Mouse (Mus musculus): ENCODE measurements at regions not wholly inside any gene's neighbourhood (a gene's known extent, or its start where the extent isn't known, plus 50 kb on each side); places are given as distances from the start of the nearest gene placed in this dataset.

DNA sequence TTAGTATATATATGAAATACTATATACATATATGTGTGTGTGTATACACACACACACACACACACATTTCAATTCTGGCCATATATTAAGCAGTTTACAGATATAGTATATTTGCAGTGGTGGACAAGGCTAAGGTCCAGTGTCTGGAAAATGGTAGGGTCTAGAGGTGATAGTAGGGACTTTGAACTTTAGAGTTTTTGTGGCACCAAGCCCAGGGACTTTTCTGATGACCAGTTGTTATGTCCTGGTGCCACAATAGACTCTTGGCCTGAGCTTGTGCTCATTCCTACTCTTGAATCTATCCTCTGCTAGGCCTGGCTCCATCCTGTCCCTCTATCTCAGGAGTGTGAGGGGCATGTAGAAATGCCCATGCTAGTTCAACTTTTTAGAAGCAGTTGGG lies 454.0 kb downstream of the Pik3r1 start:
- TF ChIP-seq SRF (IDR thresholded peaks at IDR 0.05; ENCODE audit: control insufficient read depth, insufficient read length, low read depth) (no peak), MYOG (IDR thresholded peaks at IDR 0.05; ENCODE audit: control insufficient read depth in 1 of 3, insufficient read depth in 1 of 3, insufficient read length in 2 of 3, low read depth in 2 of 3) (no peak), TCF3 (IDR thresholded peaks at IDR 0.05; ENCODE audit: insufficient read length, low read depth) (no peak), REST (IDR thresholded peaks at IDR 0.05; ENCODE audit: insufficient read depth, insufficient read length) (no peak), CEBPB (IDR thresholded peaks at IDR 0.05; ENCODE audit: insufficient read depth, poor library complexity, severe bottlenecking) (no peak), TCF12 (IDR thresholded peaks at IDR 0.05; ENCODE audit: insufficient read depth, poor library complexity, severe bottlenecking) (no peak), POLR2A (IDR thresholded peaks at IDR 0.05; ENCODE audit: insufficient read length, low read depth) (no peak), E2F4 (IDR thresholded peaks at IDR 0.05; ENCODE audit: insufficient read depth) (no peak), USF1 (IDR thresholded peaks at IDR 0.05; ENCODE audit: low read depth) (no peak), MAX (IDR thresholded peaks at IDR 0.05; ENCODE audit: low read depth) (no peak), MYOD1 (IDR thresholded peaks at IDR 0.05; ENCODE audit: control insufficient read depth in 1 of 3, insufficient read length in 2 of 3, low read depth in 2 of 3) (no peak), POLR2AphosphoS2 (IDR thresholded peaks at IDR 0.05; ENCODE audit: insufficient read length, low read depth) (no peak)

DNA sequence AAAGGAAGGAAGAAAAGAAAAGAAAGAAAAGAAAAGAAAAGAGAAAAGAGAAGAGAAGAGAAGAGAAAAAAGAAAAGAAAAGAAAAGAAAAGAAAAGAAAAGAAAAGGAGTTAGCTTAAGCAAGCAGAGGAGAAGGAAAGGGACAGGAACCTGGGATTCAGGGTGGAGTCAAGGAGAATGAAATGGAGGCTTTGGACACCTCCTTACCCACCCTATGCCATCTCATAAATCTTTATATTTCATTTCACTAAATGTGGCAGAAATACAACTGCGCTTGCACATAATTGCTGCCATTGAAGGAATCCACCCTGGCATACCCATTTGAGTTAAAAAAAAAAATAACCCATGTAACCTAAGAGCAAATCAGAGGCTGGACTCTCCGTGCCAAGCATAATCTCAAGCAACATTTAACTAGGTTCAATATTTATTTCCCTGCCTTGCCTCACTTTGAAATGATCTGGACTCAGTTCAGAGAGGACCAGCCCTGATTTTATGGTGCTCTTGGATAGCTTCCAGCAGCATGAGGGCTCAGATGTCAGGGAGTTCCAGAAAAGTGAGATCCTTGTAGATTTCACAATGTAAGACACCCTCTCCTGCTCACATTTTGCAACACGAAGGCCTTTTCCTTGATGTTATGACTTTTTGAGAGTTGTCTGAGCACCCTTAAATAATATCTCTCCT lies 456.2 kb downstream of the Pik3r1 start:
- H3K27me3 ChIP-seq (ENCODE audit: control insufficient read depth, insufficient read depth, insufficient read length): no peaks in the 10 kb centered on the region
- no peaks in the 10 kb centered on the region for H3K36me3 ChIP-seq (ENCODE audit: control insufficient read depth, insufficient read depth)
- no peak overlapping the region for H3K4me2 ChIP-seq (ENCODE audit: low read depth)
- no peak overlapping the region for H3K4me3 ChIP-seq
- no peak for TF ChIP-seq MAX (IDR thresholded peaks at IDR 0.05; ENCODE audit: low read depth)
- TF ChIP-seq USF1 (IDR thresholded peaks at IDR 0.05; ENCODE audit: low read depth): no peak
- TF ChIP-seq CEBPB (IDR thresholded peaks at IDR 0.05; ENCODE audit: insufficient read depth, poor library complexity, severe bottlenecking): 0 out of 2 replicates have a peak, but pooled peaks have one; percentile 27
- no peak for TF ChIP-seq REST (IDR thresholded peaks at IDR 0.05; ENCODE audit: insufficient read depth, insufficient read length)
- no peak for TF ChIP-seq SRF (IDR thresholded peaks at IDR 0.05; ENCODE audit: control insufficient read depth, insufficient read length, low read depth)
- no peak for TF ChIP-seq E2F4 (IDR thresholded peaks at IDR 0.05; ENCODE audit: insufficient read depth)
- H3K79me2 ChIP-seq (ENCODE audit: control insufficient read depth, insufficient read depth): no peaks in the 10 kb centered on the region
- no peak overlapping the region for H3ac ChIP-seq (ENCODE audit: control insufficient read depth, insufficient read length)

More for the DNA sequence above, 454.0 kb downstream of the Pik3r1 start:
- Histone ChIP-seq H3ac (ENCODE audit: control insufficient read depth, insufficient read length) (no peak overlapping the region), H3K4me2 (ENCODE audit: low read depth) (no peak overlapping the region), H3K27me3 (ENCODE audit: control insufficient read depth, insufficient read depth, insufficient read length) (no peaks in the 10 kb centered on the region), H3K79me2 (ENCODE audit: control insufficient read depth, insufficient read depth) (no peaks in the 10 kb centered on the region), H3K4me3 (no peak overlapping the region), H3K36me3 (ENCODE audit: control insufficient read depth, insufficient read depth) (no peaks in the 10 kb centered on the region)

DNA sequence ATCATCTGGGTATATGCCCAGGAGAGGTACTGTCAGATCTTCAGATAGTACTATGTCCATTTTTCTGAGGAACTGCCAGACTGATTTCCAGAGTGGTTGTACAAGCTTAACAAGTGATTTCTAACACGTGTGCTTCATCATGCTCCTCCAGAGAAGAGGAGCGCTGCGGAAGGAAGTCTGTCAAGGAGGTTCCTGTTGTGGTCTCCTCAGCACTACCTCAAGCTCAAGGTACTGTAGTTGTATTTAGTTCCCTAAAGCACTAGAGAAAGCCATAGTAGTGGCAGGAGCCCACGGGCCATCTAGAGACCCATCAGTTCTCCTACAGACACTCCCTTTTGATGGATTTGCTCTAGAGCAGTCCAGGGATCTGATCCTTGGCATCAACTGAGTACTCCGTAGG lies 459.3 kb downstream of the Pik3r1 start:
- Histone ChIP-seq H3K4me2 (ENCODE audit: low read depth) (no peak overlapping the region), H3K4me3 (no peak overlapping the region), H3K27me3 (ENCODE audit: control insufficient read depth, insufficient read depth, insufficient read length) (no peaks in the 10 kb centered on the region), H3K36me3 (ENCODE audit: control insufficient read depth, insufficient read depth) (no peaks in the 10 kb centered on the region), H3K79me2 (ENCODE audit: control insufficient read depth, insufficient read depth) (no peaks in the 10 kb centered on the region), H3ac (ENCODE audit: control insufficient read depth, insufficient read length) (no peak overlapping the region)
- TF ChIP-seq TCF3 (IDR thresholded peaks at IDR 0.05; ENCODE audit: insufficient read length, low read depth): no peak
- no peak for TF ChIP-seq POLR2AphosphoS2 (IDR thresholded peaks at IDR 0.05; ENCODE audit: insufficient read length, low read depth)
- TF ChIP-seq USF1 (IDR thresholded peaks at IDR 0.05; ENCODE audit: low read depth): no peak
- TF ChIP-seq CEBPB (IDR thresholded peaks at IDR 0.05; ENCODE audit: insufficient read depth, poor library complexity, severe bottlenecking): no peak
- TF ChIP-seq MYOG (IDR thresholded peaks at IDR 0.05; ENCODE audit: control insufficient read depth in 1 of 3, insufficient read depth in 1 of 3, insufficient read length in 2 of 3, low read depth in 2 of 3): no peak
- no peak for TF ChIP-seq REST (IDR thresholded peaks at IDR 0.05; ENCODE audit: insufficient read depth, insufficient read length)
- no peak for TF ChIP-seq E2F4 (IDR thresholded peaks at IDR 0.05; ENCODE audit: insufficient read depth)
- no peak for TF ChIP-seq SRF (IDR thresholded peaks at IDR 0.05; ENCODE audit: control insufficient read depth, insufficient read length, low read depth)
- no peak for TF ChIP-seq POLR2A (IDR thresholded peaks at IDR 0.05; ENCODE audit: insufficient read length, low read depth)
- TF ChIP-seq TCF12 (IDR thresholded peaks at IDR 0.05; ENCODE audit: insufficient read depth, poor library complexity, severe bottlenecking): no peak
- TF ChIP-seq MYOD1 (IDR thresholded peaks at IDR 0.05; ENCODE audit: control insufficient read depth in 1 of 3, insufficient read length in 2 of 3, low read depth in 2 of 3): no peak
- no peak for TF ChIP-seq MAX (IDR thresholded peaks at IDR 0.05; ENCODE audit: low read depth)

DNA sequence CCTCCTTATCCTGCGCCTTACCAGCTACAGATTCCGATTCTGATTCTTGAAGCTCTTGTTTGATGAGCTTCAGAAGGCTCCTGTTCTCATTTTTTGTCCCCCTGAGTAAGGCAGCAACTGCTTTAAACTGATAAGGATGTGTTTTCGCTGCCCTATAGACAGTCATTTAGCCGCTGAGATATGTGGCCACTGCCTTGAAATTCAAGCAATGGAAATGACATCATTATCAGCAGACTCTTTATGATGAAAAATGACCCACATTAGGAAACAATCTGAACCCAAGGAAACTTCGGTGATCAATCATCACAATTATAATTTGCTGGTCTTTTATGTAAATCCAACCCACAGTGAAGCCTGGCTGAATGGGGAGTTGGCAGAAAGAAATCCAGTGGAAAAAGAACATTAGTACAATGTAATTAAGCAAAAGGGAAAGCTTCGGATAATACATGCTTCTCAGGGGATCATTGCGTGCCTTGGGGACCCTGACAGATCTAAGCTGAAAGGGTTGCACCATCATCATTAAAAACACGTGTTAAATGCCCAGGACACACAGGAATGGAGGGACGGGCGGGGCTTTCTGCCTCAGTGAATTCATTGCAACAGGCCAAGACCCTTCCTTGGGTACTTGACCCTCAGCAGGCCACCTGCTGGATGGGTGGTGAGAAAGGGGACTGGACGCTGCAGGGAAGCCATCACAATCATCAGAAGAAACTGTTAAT lies 462.2 kb downstream of the Pik3r1 start:
- TF ChIP-seq USF1 (IDR thresholded peaks at IDR 0.05; ENCODE audit: low read depth) (no peak), MAX (IDR thresholded peaks at IDR 0.05; ENCODE audit: low read depth) (no peak), REST (IDR thresholded peaks at IDR 0.05; ENCODE audit: insufficient read depth, insufficient read length) (no peak), TCF12 (IDR thresholded peaks at IDR 0.05; ENCODE audit: insufficient read depth, poor library complexity, severe bottlenecking) (no peak), MYOG (IDR thresholded peaks at IDR 0.05; ENCODE audit: control insufficient read depth in 1 of 3, insufficient read depth in 1 of 3, insufficient read length in 2 of 3, low read depth in 2 of 3) (no peak), CEBPB (IDR thresholded peaks at IDR 0.05; ENCODE audit: insufficient read depth, poor library complexity, severe bottlenecking) (no peak), MYOD1 (IDR thresholded peaks at IDR 0.05; ENCODE audit: control insufficient read depth in 1 of 3, insufficient read length in 2 of 3, low read depth in 2 of 3) (no peak), POLR2AphosphoS2 (IDR thresholded peaks at IDR 0.05; ENCODE audit: insufficient read length, low read depth) (no peak)
- H3K79me2 ChIP-seq (ENCODE audit: control insufficient read depth, insufficient read depth): no peaks in the 10 kb centered on the region

More for the DNA sequence above, 462.2 kb downstream of the Pik3r1 start:
- Histone ChIP-seq H3K4me3 (no peak overlapping the region), H3ac (ENCODE audit: control insufficient read depth, insufficient read length) (no peak overlapping the region), H3K4me2 (ENCODE audit: low read depth) (no peak overlapping the region), H3K36me3 (ENCODE audit: control insufficient read depth, insufficient read depth) (no peaks in the 10 kb centered on the region), H3K27me3 (ENCODE audit: control insufficient read depth, insufficient read depth, insufficient read length) (no peaks in the 10 kb centered on the region)
